16 mouse cellular contexts compared by ENCODE assay signal in the genomic region with DNA sequence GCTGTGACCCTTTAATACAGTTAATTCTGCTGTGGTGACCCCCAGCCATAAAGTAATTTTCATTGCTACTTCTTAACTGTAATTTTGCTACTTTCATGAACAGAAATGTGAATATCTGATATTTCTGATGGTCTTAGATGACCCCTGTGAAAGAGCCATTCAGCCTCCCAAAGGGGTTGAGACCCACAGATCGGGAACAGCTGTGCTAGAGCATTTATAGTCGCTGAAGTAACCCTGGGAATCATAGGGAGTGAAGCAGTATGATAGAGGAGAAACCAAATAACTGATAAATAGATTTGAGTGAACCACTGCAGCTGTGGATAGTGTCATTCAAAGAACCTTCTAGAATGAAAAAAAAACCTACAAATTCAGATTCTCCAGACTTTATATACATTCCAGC.
"Had no signal": no experiment of that assay in that cellular context is flagged by ENCODE, and none has a peak within 500 bp of the region (broad histone marks: within the 10 kb centered on the region; RNA-seq: fewer than 3 reads in every experiment).

No protein-coding gene starts in this region.

- H3K4me2 ChIP-seq: liver, embryonic 13.5 days; midbrain, embryonic 13.5 days; neural tube, embryonic 12.5 days had no signal

- H3K36me3 ChIP-seq: liver, embryonic 13.5 days; midbrain, embryonic 10.5 days; midbrain, embryonic 13.5 days; neural tube, embryonic 12.5 days had no signal

- H3K4me3 ChIP-seq: left cerebral cortex, adult 2 months; liver, embryonic 13.5 days; megakaryocyte, embryonic 14.5 days; midbrain, embryonic 10.5 days; midbrain, embryonic 13.5 days; neural tube, embryonic 12.5 days had no signal

- H3K9me3 ChIP-seq: liver, embryonic 13.5 days; midbrain, embryonic 13.5 days; neural tube, embryonic 12.5 days had no signal

- H3K27ac ChIP-seq: kidney, postnatal 0 days; left cerebral cortex, adult 2 months; liver, embryonic 13.5 days; midbrain, embryonic 10.5 days; midbrain, embryonic 13.5 days; neural tube, embryonic 12.5 days had no signal

- H3K4me1 ChIP-seq: liver, embryonic 13.5 days; megakaryocyte, embryonic 14.5 days; midbrain, embryonic 10.5 days had no signal

- H3K9ac ChIP-seq: liver, embryonic 13.5 days; midbrain, embryonic 13.5 days; neural tube, embryonic 12.5 days had no signal

- H3K27me3 ChIP-seq: liver, embryonic 13.5 days; midbrain, embryonic 13.5 days; neural tube, embryonic 12.5 days had no signal

- DNase-seq: kidney, adult 18-20 months; kidney, postnatal 36 days; layer of hippocampus, postnatal 36 days; liver, embryonic 13.5 days; lung, adult 2 months; retina, postnatal 1 day; right cerebral cortex, postnatal 25 days; spleen, adult 18-20 months; thymus, adult 18-20 months; thymus, postnatal 36 days had no signal
